Mouse (Mus musculus) small intestine, adult 2 months (tissue): ENCODE measurements around the gene Fbxw24. TPM values are rescaled to one million over a fixed set of nuclear protein-coding genes. Genes with fewer than 3 reads are reported as not detected.
"Not testable (repeated sequence)": the region's sequence is repeated elsewhere in the genome, so short reads cannot be mapped to it uniquely, and the experiment has no call there.

Experiments used
- H3K27ac ChIP-seq: fragments of 200-500 bp; 2 replicates; pipeline ENCODE4 v1.5.1; 2012; ENCODE audit warnings: low read depth, low read length, control low read depth, inconsistent platforms; ENCODE audit not compliant: insufficient read depth
- H3K27me3 ChIP-seq: fragments of 200-500 bp; 2 replicates; pipeline ENCODE4 v1.6.1; 2012; ENCODE audit warnings: mild to moderate bottlenecking, moderate library complexity, low read length, inconsistent platforms; ENCODE audit not compliant: control insufficient read depth, insufficient read depth
- H3K36me3 ChIP-seq: fragments of 200-500 bp; 2 replicates; pipeline ENCODE4 v1.6.1; 2012; ENCODE audit warnings: mild to moderate bottlenecking, low read length, control low read depth, inconsistent platforms; ENCODE audit not compliant: control insufficient read depth, insufficient read depth
- H3K4me1 ChIP-seq: fragments of 200-500 bp; 2 replicates; pipeline ENCODE4 v1.6.1; 2012; ENCODE audit warnings: low read length, inconsistent platforms, mixed read lengths; ENCODE audit not compliant: control insufficient read depth, insufficient read depth, insufficient read length
- H3K4me3 ChIP-seq: fragments of 200-500 bp; 2 replicates; pipeline ENCODE4 v1.5.1; 2012; ENCODE audit warnings: low read depth, mild to moderate bottlenecking, control low read depth, inconsistent platforms, low read length, moderate library complexity
- CTCF ChIP-seq: fragments of 200-500 bp; IDR thresholded peaks from 2 replicates; pipeline ENCODE4 v1.5.1; 2012; ENCODE audit warnings: low read depth, mild to moderate bottlenecking, control low read depth, inconsistent platforms, low read length, moderate library complexity, mixed read lengths; ENCODE audit not compliant: insufficient replicate concordance, insufficient read length; ENCODE audit errors: extremely low read depth
- POLR2A ChIP-seq: fragments of 200-500 bp; IDR thresholded peaks from 2 replicates; pipeline ENCODE4 v1.6.1; 2012; ENCODE audit warnings: low read depth, mild to moderate bottlenecking, control low read depth, inconsistent platforms, low read length, moderate library complexity
- WGBS: fragments of 180-500 bp; shearing (Covaris S2); methylation state at CpG from one replicate; pipeline ENCODE4 v1.1.7; 2018; 5-methylcytosine and 5-hydroxymethylcytosine counted together
- polyA plus RNA-seq: library from polyadenylated mRNA; depleted of rRNA; stranded (reverse); fragments of >200 nt; gene quantifications from 2 replicates; pipeline ENCODE4 v1.2.3, GENCODE M21; 2012; rRNA removed

Fbxw24 gene
- polyA plus RNA-seq = not detected in 2 replicates

DNA sequence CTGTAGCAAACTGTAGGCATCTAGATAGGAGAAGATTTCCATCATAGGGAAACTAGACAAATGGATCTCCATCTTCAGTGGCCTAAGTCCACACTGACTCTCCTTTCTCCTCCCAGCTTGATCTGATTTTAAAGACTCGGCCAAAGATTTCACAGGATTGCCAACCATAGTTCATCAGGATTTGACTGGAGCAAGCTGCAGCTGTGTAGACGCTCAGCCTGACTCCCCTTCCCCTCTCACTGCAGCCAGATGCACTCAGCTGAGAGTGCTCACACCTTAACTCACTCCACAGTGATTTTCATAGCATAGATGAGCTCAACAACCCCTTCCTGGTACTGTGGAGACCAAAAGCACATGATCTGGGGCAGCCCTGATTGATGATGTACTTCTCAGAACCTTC is at the start of gene Fbxw24:
Fbxw24 (minus strand) TSS at position 101 of the 400 bp plus-strand sequence.
- H3K4me3 ChIP-seq, H3K27ac ChIP-seq, H3K4me1 ChIP-seq, H3K36me3 ChIP-seq, H3K27me3 ChIP-seq: not testable (repeated sequence)
- WGBS = 77% methylated on average over 2 of the region's 2 CpGs

- not testable (repeated sequence) for H3K27me3 ChIP-seq, H3K4me1 ChIP-seq, H3K36me3 ChIP-seq, H3K4me3 ChIP-seq, H3K27ac ChIP-seq
- 55% methylated on average over 2 of the region's 2 CpGs for WGBS
Observed at GRCm38 (mm10) chr9:109664552-109664951, 38.7 kb upstream of the Fbxw24 start, which contains the start of gene Fbxw25. Gene Fbxw25, minus strand, starts transcription at chr9:109664652.

GRCm38 (mm10) chr9:109606837-109607236 is 19.0 kb downstream of the Fbxw24 start:
- not testable (repeated sequence) for H3K36me3 ChIP-seq, H3K4me3 ChIP-seq, H3K4me1 ChIP-seq, H3K27me3 ChIP-seq, H3K27ac ChIP-seq
- 35% methylated on average over 5 of the region's 5 CpGs for WGBS

GRCm38 (mm10) chr9:109602128-109602527 is 23.7 kb downstream of the Fbxw24 start:
- H3K27ac ChIP-seq, H3K4me1 ChIP-seq, H3K4me3 ChIP-seq, H3K36me3 ChIP-seq, H3K27me3 ChIP-seq: not testable (repeated sequence)
- 47% methylated on average over 2 of the region's 2 CpGs for WGBS

DNA sequence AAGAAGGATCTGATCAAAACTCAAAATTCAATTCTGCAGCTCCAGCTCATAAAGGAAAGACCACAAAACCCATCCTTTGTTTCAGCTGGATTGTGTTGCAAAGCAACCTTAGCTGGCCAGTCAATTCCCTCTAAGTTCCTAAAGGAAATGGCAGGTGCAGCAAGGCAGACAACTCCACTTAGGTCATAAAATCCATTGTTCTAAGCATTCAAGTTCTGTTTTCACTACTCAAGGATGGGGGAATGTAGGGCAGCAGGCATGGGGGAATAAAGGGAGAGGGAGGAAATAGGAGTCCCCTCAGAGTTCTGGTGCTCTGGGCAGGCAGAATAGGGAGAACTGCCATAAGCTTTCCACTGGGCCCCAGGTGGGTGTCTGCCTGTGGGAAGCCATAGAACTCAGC is 28.6 kb downstream of the Fbxw24 start:
- Histone ChIP-seq H3K36me3 (no peaks in the 10 kb centered on the region), H3K27me3 (no peaks in the 10 kb centered on the region), H3K27ac (no peak overlapping the region), H3K4me1 (no peaks in the 10 kb centered on the region), H3K4me3 (no peak overlapping the region)
- TF ChIP-seq CTCF = no peak
- no peak for TF ChIP-seq POLR2A

DNA sequence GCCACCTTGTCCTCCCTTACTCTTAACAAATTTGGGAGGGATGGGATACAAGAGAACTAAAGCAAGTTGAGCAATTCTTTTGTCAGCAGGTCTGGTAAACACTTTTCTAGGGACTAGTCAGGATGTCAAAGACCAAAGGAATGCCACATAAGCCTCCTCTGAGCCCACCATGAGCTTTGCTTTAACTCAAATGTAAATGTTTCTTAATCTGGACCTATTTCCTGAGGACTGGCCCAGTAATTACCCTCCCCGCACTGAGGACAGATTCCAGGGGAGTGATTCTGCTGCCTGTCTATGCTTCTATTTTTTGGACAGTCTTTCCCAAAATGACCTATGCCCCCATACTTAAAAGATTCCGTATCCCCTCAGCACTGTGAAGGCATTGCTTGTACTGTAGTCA is 31.0 kb downstream of the Fbxw24 start:
- H3K27ac ChIP-seq = no peak overlapping the region
- no peak for TF ChIP-seq POLR2A
- no peak for TF ChIP-seq CTCF
- no peaks in the 10 kb centered on the region for H3K36me3 ChIP-seq
- no peaks in the 10 kb centered on the region for H3K27me3 ChIP-seq
- WGBS = 80% methylated on average over 2 of the region's 2 CpGs
- no peak overlapping the region for H3K4me3 ChIP-seq
- H3K4me1 ChIP-seq = no peaks in the 10 kb centered on the region

- WGBS = 83% methylated on average over 4 of the region's 4 CpGs
- not testable (repeated sequence) for H3K36me3 ChIP-seq, H3K4me3 ChIP-seq, H3K4me1 ChIP-seq, H3K27me3 ChIP-seq, H3K27ac ChIP-seq
Observed at GRCm38 (mm10) chr9:109568162-109568561, 57.7 kb downstream of the Fbxw24 start, which contains the start of gene Fbxw15. Gene Fbxw15, minus strand, starts transcription at chr9:109568262.

DNA sequence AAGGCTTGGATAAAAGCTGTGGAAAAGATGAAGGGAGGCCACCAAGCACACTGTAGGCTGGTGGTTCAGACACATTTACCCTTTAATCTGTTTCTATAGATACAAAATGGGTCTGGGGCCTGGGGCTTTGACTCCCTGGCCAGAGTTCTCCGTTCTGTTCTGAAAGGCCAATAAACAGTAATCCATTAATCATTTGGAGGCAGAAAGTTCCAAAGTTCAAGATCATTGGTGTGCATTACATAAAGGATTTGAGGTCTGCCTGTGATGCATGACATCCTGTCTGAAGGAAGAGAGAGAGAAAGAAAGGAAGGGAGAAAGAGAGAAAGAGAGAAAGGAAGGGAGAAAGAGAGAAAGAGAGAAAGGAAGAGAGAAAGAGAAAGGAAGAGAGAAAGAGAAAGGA is 60.3 kb downstream of the Fbxw24 start:
- Histone ChIP-seq H3K27me3 (no peaks in the 10 kb centered on the region), H3K4me1 (no peaks in the 10 kb centered on the region), H3K36me3 (no peaks in the 10 kb centered on the region), H3K4me3 (no peak overlapping the region), H3K27ac (no peak overlapping the region)
- WGBS = 21% methylated on average over 1 of the region's 1 CpGs
- TF ChIP-seq CTCF = no peak
- no peak for TF ChIP-seq POLR2A

GRCm38 (mm10) chr9:109562106-109562505 is 63.8 kb downstream of the Fbxw24 start:
- not testable (repeated sequence) for H3K4me3 ChIP-seq, H3K36me3 ChIP-seq, H3K27ac ChIP-seq, H3K4me1 ChIP-seq, H3K27me3 ChIP-seq
